Mouse (Mus musculus): ENCODE measurements around the gene Loxl1. TPM values are rescaled to one million over a fixed set of nuclear protein-coding genes. Genes with fewer than 3 reads are reported as not detected.

Loxl1 gene
- polyA plus RNA-seq, 1 experiment from 2014 or later, result 26.0 TPM

DNA sequence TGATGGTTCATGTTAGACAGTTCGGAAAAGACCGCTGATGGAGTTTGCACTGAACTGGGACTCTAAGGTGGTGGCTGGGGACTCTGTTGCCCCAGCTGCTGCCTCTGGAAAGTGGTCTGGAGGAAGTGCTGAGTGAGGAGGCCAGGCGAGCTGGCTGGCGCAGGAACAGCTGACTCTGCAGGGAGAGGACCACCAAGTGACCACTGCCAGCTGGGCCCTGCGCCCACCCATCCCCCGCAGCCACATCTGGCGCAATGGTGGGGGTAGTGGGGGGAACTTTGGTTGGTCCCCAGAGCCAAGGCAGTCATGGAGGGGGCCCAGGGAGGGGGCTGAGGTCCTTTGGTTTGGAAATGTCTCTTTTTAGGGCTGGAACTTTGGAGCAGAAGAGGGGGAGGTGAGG is 3.8 kb upstream of the Loxl1 start:
- Histone ChIP-seq H3K4me3 (ENCODE audit: low read length) (no peak overlapping the region), H3K4me1 (ENCODE audit: control insufficient read depth, insufficient read depth, low read length) (peaks cover 30% of the 10 kb centered on the region)

GRCm38 (mm10) chr9:58315850-58316249 is 2.9 kb upstream of the Loxl1 start:
- H3K4me2 ChIP-seq (replicated peaks; ENCODE audit: low read depth, low read length), result no peak overlapping the region
- H3K27ac ChIP-seq (ENCODE audit: low read depth, low read length), result no peak overlapping the region
- peaks cover 12% of the 10 kb centered on the region; the same call in 1 of the 2 replicates for H3K27me3 ChIP-seq (ENCODE audit: control insufficient read depth, insufficient read depth, low read length)
- no peak overlapping the region for H3K4me3 ChIP-seq (ENCODE audit: low read length)
- no peaks in the 10 kb centered on the region for H3K9me3 ChIP-seq (ENCODE audit: control insufficient read depth, low read length)
- no peaks in the 10 kb centered on the region for H3K36me3 ChIP-seq (ENCODE audit: control insufficient read depth, insufficient read depth, low read length)
- H3K4me1 ChIP-seq (ENCODE audit: control insufficient read depth, insufficient read depth, low read length), result peaks cover 30% of the 10 kb centered on the region
- WGBS, result 94% methylated on average over 2 of the region's 2 CpGs
- no peak for ATAC-seq (ENCODE audit: low FRiP score, low TSS enrichment)
- no peak overlapping the region for H3K9ac ChIP-seq (ENCODE audit: low read depth, low read length)

More for the DNA sequence above, 3.8 kb upstream of the Loxl1 start:
- no peak overlapping the region for H3K4me2 ChIP-seq (replicated peaks; ENCODE audit: low read depth, low read length)
- WGBS, result 78% methylated on average over 7 of the region's 7 CpGs
- no peaks in the 10 kb centered on the region for H3K9me3 ChIP-seq (ENCODE audit: control insufficient read depth, low read length)
- no peaks in the 10 kb centered on the region for H3K36me3 ChIP-seq (ENCODE audit: control insufficient read depth, insufficient read depth, low read length)
- H3K27ac ChIP-seq (ENCODE audit: low read depth, low read length), result no peak overlapping the region
- peaks cover 6% of the 10 kb centered on the region; the same call in 1 of the 2 replicates for H3K27me3 ChIP-seq (ENCODE audit: control insufficient read depth, insufficient read depth, low read length)
- no peak for ATAC-seq (ENCODE audit: low FRiP score, low TSS enrichment)
- H3K9ac ChIP-seq (ENCODE audit: low read depth, low read length), result no peak overlapping the region

- peaks cover 30% of the 10 kb centered on the region for H3K4me1 ChIP-seq (ENCODE audit: control insufficient read depth, insufficient read depth, low read length)
- peak overlapping the region; percentile 55; the same call in 1 of the 2 replicates for H3K27ac ChIP-seq (ENCODE audit: low read depth, low read length)
- H3K9ac ChIP-seq (ENCODE audit: low read depth, low read length), result no peak overlapping the region
- no peaks in the 10 kb centered on the region for H3K36me3 ChIP-seq (ENCODE audit: control insufficient read depth, insufficient read depth, low read length)
- 38% methylated on average over 5 of the region's 5 CpGs for whole genome bisulfite sequencing
- H3K4me3 ChIP-seq (ENCODE audit: low read length), result no peak overlapping the region
- no peak for ATAC-seq (ENCODE audit: low FRiP score, low TSS enrichment)
- H3K4me2 ChIP-seq (replicated peaks; ENCODE audit: low read depth, low read length), result no peak overlapping the region
- H3K27me3 ChIP-seq (ENCODE audit: control insufficient read depth, insufficient read depth, low read length), result peaks cover 12% of the 10 kb centered on the region; the same call in 1 of the 2 replicates
- H3K9me3 ChIP-seq (ENCODE audit: control insufficient read depth, low read length), result no peaks in the 10 kb centered on the region
These were observed 1.8 kb upstream of the Loxl1 start for GRCm38 (mm10) chr9:58314682-58315360.

- peak; percentile 47 for ATAC-seq (ENCODE audit: low FRiP score, low TSS enrichment)
- Histone ChIP-seq H3K36me3 (ENCODE audit: control insufficient read depth, insufficient read depth, low read length) (no peaks in the 10 kb centered on the region), H3K4me1 (ENCODE audit: control insufficient read depth, insufficient read depth, low read length) (peaks cover 37% of the 10 kb centered on the region), H3K9ac (ENCODE audit: low read depth, low read length) (peak overlapping the region; percentile 64), H3K9me3 (ENCODE audit: control insufficient read depth, low read length) (no peaks in the 10 kb centered on the region), H3K27ac (ENCODE audit: low read depth, low read length) (peak overlapping the region; percentile 77), H3K4me3 (ENCODE audit: low read length) (peak overlapping the region; percentile 48), H3K27me3 (ENCODE audit: control insufficient read depth, insufficient read depth, low read length) (peaks cover 12% of the 10 kb centered on the region; the same call in 1 of the 2 replicates), H3K4me2 (replicated peaks; ENCODE audit: low read depth, low read length) (peak overlapping the region; percentile 82)
- under 1% methylated on average over 71 of the region's 72 CpGs for WGBS
These were observed 616 bp downstream of the Loxl1 start for GRCm38 (mm10) chr9:58312196-58312943.

- Histone ChIP-seq H3K9ac (ENCODE audit: low read depth, low read length) (peak overlapping the region; percentile 64; the same call in 1 of the 2 replicates), H3K4me1 (ENCODE audit: control insufficient read depth, insufficient read depth, low read length) (peaks cover 40% of the 10 kb centered on the region), H3K4me3 (ENCODE audit: low read length) (peak overlapping the region; percentile 48), H3K36me3 (ENCODE audit: control insufficient read depth, insufficient read depth, low read length) (no peaks in the 10 kb centered on the region), H3K27me3 (ENCODE audit: control insufficient read depth, insufficient read depth, low read length) (peaks cover 12% of the 10 kb centered on the region; the same call in 1 of the 2 replicates), H3K27ac (ENCODE audit: low read depth, low read length) (no peak overlapping the region), H3K4me2 (replicated peaks; ENCODE audit: low read depth, low read length) (peak overlapping the region; percentile 82), H3K9me3 (ENCODE audit: control insufficient read depth, low read length) (no peaks in the 10 kb centered on the region)
- 58% methylated on average over 33 of the region's 33 CpGs for WGBS
- peak; percentile 6; the same call in 1 of the 2 replicates for ATAC-seq (ENCODE audit: low FRiP score, low TSS enrichment)
These were observed 1.6 kb downstream of the Loxl1 start for GRCm38 (mm10) chr9:58311191-58311910.

DNA sequence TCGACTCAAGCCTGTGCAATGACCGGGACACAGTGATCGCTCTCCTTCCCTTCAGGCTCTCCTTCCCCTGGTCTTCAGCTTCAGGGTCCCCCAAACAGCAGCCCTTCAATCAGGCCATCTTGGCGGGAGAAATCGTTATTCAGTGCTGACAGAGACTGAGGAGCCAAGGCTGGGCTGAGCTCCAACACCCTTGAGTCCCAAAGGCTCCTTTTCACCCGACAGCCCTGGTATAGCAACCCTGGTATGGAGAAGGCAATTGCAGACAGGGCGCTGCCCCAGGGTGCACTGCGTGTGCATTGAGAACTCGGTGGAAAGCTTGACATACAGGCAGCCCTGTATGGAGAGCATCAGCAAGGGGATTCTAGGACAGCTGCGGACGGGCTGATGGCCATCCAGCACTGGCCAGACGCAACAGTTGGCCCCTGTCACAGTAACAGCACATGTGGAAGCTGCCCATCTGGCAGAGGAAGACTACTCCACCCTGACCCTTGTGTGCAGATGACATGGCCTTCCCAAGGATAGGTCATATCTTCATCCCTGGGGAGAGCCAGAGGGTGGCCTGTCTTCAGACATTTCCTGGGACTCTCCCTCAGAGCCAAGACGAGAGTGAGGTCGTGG is 2.8 kb downstream of the Loxl1 start:
- H3K27ac ChIP-seq (ENCODE audit: low read depth, low read length), result no peak overlapping the region
- no peak for ATAC-seq (ENCODE audit: low FRiP score, low TSS enrichment)
- H3K4me3 ChIP-seq (ENCODE audit: low read length), result no peak overlapping the region; the same call in 1 of the 2 replicates
- WGBS, result 71% methylated on average over 14 of the region's 14 CpGs
- H3K27me3 ChIP-seq (ENCODE audit: control insufficient read depth, insufficient read depth, low read length), result peaks cover 12% of the 10 kb centered on the region; the same call in 1 of the 2 replicates
- peaks cover 46% of the 10 kb centered on the region for H3K4me1 ChIP-seq (ENCODE audit: control insufficient read depth, insufficient read depth, low read length)
- H3K9me3 ChIP-seq (ENCODE audit: control insufficient read depth, low read length), result no peaks in the 10 kb centered on the region
- H3K9ac ChIP-seq (ENCODE audit: low read depth, low read length), result no peak overlapping the region
- no peaks in the 10 kb centered on the region for H3K36me3 ChIP-seq (ENCODE audit: control insufficient read depth, insufficient read depth, low read length)
- H3K4me2 ChIP-seq (replicated peaks; ENCODE audit: low read depth, low read length), result peak overlapping the region; percentile 26; the same call in 1 of the 2 replicates

GRCm38 (mm10) chr9:58308395-58308794 is 4.6 kb downstream of the Loxl1 start:
- H3K27me3 ChIP-seq (ENCODE audit: control insufficient read depth, insufficient read depth, low read length), result peaks cover 12% of the 10 kb centered on the region; the same call in 1 of the 2 replicates
- no peaks in the 10 kb centered on the region for H3K9me3 ChIP-seq (ENCODE audit: control insufficient read depth, low read length)
- H3K36me3 ChIP-seq (ENCODE audit: control insufficient read depth, insufficient read depth, low read length), result no peaks in the 10 kb centered on the region
- ATAC-seq (ENCODE audit: low FRiP score, low TSS enrichment), result no peak
- H3K4me1 ChIP-seq (ENCODE audit: control insufficient read depth, insufficient read depth, low read length), result peaks cover 46% of the 10 kb centered on the region
- 30% methylated on average over 6 of the region's 6 CpGs for WGBS
- H3K4me3 ChIP-seq (ENCODE audit: low read length), result no peak overlapping the region
- H3K9ac ChIP-seq (ENCODE audit: low read depth, low read length), result peak overlapping the region; percentile 23; the same call in 1 of the 2 replicates
- no peak overlapping the region for H3K27ac ChIP-seq (ENCODE audit: low read depth, low read length)
- H3K4me2 ChIP-seq (replicated peaks; ENCODE audit: low read depth, low read length), result no peak overlapping the region

DNA sequence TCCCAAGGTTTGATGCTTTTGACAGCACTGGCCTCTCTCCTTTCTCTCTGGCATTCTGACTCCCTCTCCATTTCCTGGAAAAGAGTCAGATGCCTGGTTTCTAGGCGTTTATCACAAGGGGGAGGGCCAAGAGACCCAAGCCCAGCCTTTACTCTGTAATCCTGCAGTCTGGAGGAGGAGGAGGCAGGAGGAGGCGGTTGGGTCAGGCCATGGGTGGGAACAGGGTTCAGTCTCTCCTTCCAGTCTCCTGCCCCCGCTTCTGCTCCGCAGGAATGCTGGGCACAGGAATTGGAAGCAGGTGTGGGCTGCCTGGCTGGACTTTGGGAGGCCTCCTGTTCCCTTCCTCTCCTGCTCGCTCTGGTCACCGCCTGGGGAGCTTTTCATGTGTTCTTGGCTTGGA is 7.3 kb downstream of the Loxl1 start:
- ATAC-seq (ENCODE audit: low FRiP score, low TSS enrichment), result peak; percentile 58; the same call in 1 of the 2 replicates
- no peaks in the 10 kb centered on the region for H3K9me3 ChIP-seq (ENCODE audit: control insufficient read depth, low read length)
- H3K36me3 ChIP-seq (ENCODE audit: control insufficient read depth, insufficient read depth, low read length), result no peaks in the 10 kb centered on the region
- H3K9ac ChIP-seq (ENCODE audit: low read depth, low read length), result no peak overlapping the region
- peak overlapping the region; percentile 3; the same call in 1 of the 2 replicates for H3K27ac ChIP-seq (ENCODE audit: low read depth, low read length)
- H3K27me3 ChIP-seq (ENCODE audit: control insufficient read depth, insufficient read depth, low read length), result no peaks in the 10 kb centered on the region
- no peak overlapping the region for H3K4me2 ChIP-seq (replicated peaks; ENCODE audit: low read depth, low read length)
- 17% methylated on average over 6 of the region's 6 CpGs for WGBS
- H3K4me3 ChIP-seq (ENCODE audit: low read length), result no peak overlapping the region
- peaks cover 45% of the 10 kb centered on the region for H3K4me1 ChIP-seq (ENCODE audit: control insufficient read depth, insufficient read depth, low read length)

All from kidney, embryonic 14.5 days (tissue).